24 mouse cellular contexts compared by ENCODE assay signal in the genomic region with DNA sequence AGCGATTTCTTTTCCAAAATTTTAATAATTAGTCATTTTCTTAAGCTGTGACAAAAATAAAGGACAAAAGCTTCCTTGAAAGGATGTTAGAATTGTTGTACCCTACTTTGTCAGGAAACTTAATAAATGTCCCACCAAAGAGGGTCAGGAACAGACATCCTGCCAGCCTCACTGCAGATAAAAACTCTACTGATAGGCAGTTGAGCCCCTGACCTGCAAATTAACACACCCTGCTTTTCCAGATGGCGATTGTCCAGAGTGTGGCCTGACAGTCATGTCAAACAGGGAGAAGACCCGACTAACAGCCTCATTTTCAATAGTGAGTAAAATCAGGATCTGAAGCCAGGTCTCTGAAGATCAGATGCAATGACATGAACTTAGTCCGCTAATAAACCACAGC.
A peak's percentile ranks its signal among the peaks of the same experiment; 100 is the strongest.
DNase-seq lines count a peak whose midpoint lies in the region; ATAC-seq and TF ChIP-seq lines count a peak whose summit lies in the region.
"Had no signal": no experiment of that assay in that cellular context is flagged by ENCODE, and none has a peak within 500 bp of the region (broad histone marks: within the 10 kb centered on the region; RNA-seq: fewer than 3 reads in every experiment).

No protein-coding gene starts in this region.

- H3K36me3 ChIP-seq in heart, embryonic 12.5 days, result no peaks in the 10 kb centered on the region
- H3K36me3 ChIP-seq in kidney, adult 2 months (ENCODE audit: control insufficient read depth, insufficient read depth, low read length), result no peaks in the 10 kb centered on the region
- no peaks in the 10 kb centered on the region for H3K36me3 ChIP-seq in liver, postnatal 0 days (replicated peaks; ENCODE audit: insufficient read depth, low read length)
- H3K36me3 ChIP-seq in liver, embryonic 11.5 days (ENCODE audit: control insufficient read depth, insufficient read depth, low read length), result no peaks in the 10 kb centered on the region
- H3K36me3 ChIP-seq: limb, embryonic 13.5 days; liver, embryonic 12.5 days had no signal

- DNase-seq in heart, postnatal 4 days, result no peak
- peak; percentile 25 for DNase-seq in kidney, adult 2 months
- DNase-seq in kidney, adult 18-20 months, result no peak
- DNase-seq in liver, postnatal 0 days, result no peak
- DNase-seq in liver, embryonic 11.5 days (ENCODE audit: low spot score), result no peak
- DNase-seq in frontal cortex, postnatal 25 days (ENCODE audit: low spot score in 2 of 2), result no peak
- DNase-seq: adrenal gland, postnatal 25 days; B cell, adult 2 months; cerebellum, adult 11-12 months; cerebellum, adult 9-11 months; lung, adult 18-20 months; lung, postnatal 14 days; midbrain, embryonic 14.5 days; thymus, adult 2 months; thymus, postnatal 4 days had no signal

- WGBS in heart, embryonic 12.5 days, result 26% methylated on average over 4 of the region's 4 CpGs
- WGBS in kidney, adult 2 months, result 48% methylated on average over 4 of the region's 4 CpGs
- WGBS in liver, postnatal 0 days (ENCODE audit: insufficient replicate concordance), result 54% methylated on average over 4 of the region's 4 CpGs
- WGBS in liver, embryonic 11.5 days, result 38% methylated on average over 4 of the region's 4 CpGs

- H3K27ac ChIP-seq in heart, embryonic 12.5 days (ENCODE audit: poor library complexity, severe bottlenecking), result peak overlapping the region; percentile 47; the same call in 1 of the 2 replicates
- H3K27ac ChIP-seq in kidney, adult 2 months (ENCODE audit: insufficient read depth, low read depth, low read length), result 0 out of 2 replicates have a peak overlapping the region, but pooled peaks have one; percentile 11
- H3K27ac ChIP-seq in liver, postnatal 0 days (ENCODE audit: low read depth), result no peak overlapping the region
- no peak overlapping the region for H3K27ac ChIP-seq in liver, embryonic 11.5 days (ENCODE audit: low read depth, low read length)
- H3K27ac ChIP-seq: hindbrain, embryonic 14.5 days; layer of hippocampus, adult 2 months; left cerebral cortex, adult 2 months; limb, embryonic 13.5 days; liver, embryonic 12.5 days had no signal

- H3K4me1 ChIP-seq in heart, embryonic 12.5 days (replicated peaks), result peaks cover 29% of the 10 kb centered on the region
- no peaks in the 10 kb centered on the region for H3K4me1 ChIP-seq in kidney, adult 2 months (ENCODE audit: control insufficient read depth, insufficient read depth, low read length)
- H3K4me1 ChIP-seq in liver, postnatal 0 days (ENCODE audit: insufficient read depth), result no peaks in the 10 kb centered on the region
- no peaks in the 10 kb centered on the region; the same call in 1 of the 2 replicates for H3K4me1 ChIP-seq in liver, embryonic 11.5 days (replicated peaks; ENCODE audit: control insufficient read depth, insufficient read depth, low read length)
- H3K4me1 ChIP-seq: limb, embryonic 13.5 days; liver, embryonic 12.5 days had no signal

- no peaks in the 10 kb centered on the region for H3K9me3 ChIP-seq in heart, embryonic 12.5 days (replicated peaks)
- H3K9me3 ChIP-seq in liver, postnatal 0 days (ENCODE audit: low read length), result no peaks in the 10 kb centered on the region
- no peaks in the 10 kb centered on the region for H3K9me3 ChIP-seq in liver, embryonic 11.5 days (ENCODE audit: control insufficient read depth, low read length)
- H3K9me3 ChIP-seq: limb, embryonic 13.5 days; liver, embryonic 12.5 days had no signal

- H3K27me3 ChIP-seq in heart, embryonic 12.5 days (replicated peaks), result no peaks in the 10 kb centered on the region
- no peaks in the 10 kb centered on the region for H3K27me3 ChIP-seq in kidney, adult 2 months (replicated peaks; ENCODE audit: control insufficient read depth, insufficient read depth, low read length)
- no peaks in the 10 kb centered on the region for H3K27me3 ChIP-seq in liver, postnatal 0 days (ENCODE audit: insufficient read depth, low read length)
- H3K27me3 ChIP-seq in liver, embryonic 11.5 days (replicated peaks; ENCODE audit: control insufficient read depth, insufficient read depth, low read length), result no peaks in the 10 kb centered on the region
- H3K27me3 ChIP-seq: limb, embryonic 13.5 days; liver, embryonic 12.5 days had no signal

- no peak overlapping the region for H3K4me3 ChIP-seq in heart, embryonic 12.5 days
- no peak overlapping the region for H3K4me3 ChIP-seq in kidney, adult 2 months (ENCODE audit: insufficient read depth, low read depth, low read length)
- no peak overlapping the region for H3K4me3 ChIP-seq in liver, postnatal 0 days (ENCODE audit: low read depth, low read length)
- no peak overlapping the region for H3K4me3 ChIP-seq in liver, embryonic 11.5 days (ENCODE audit: low read depth, low read length)
- H3K4me3 ChIP-seq: erythroblast, embryonic 14.5 days; layer of hippocampus, adult 2 months; left cerebral cortex, adult 2 months; limb, embryonic 13.5 days; liver, embryonic 12.5 days had no signal

- 0 out of 2 replicates have a peak, but pooled peaks have one; percentile 12 for TF ChIP-seq EP300 in liver, postnatal 0 days (IDR thresholded peaks at IDR 0.05; ENCODE audit: low read depth)

- H3K4me2 ChIP-seq in heart, embryonic 12.5 days, result no peak overlapping the region
- no peak overlapping the region for H3K4me2 ChIP-seq in liver, postnatal 0 days (ENCODE audit: low read depth, low read length)
- H3K4me2 ChIP-seq in liver, embryonic 11.5 days, result no peak overlapping the region
- H3K4me2 ChIP-seq: hindbrain, embryonic 14.5 days; limb, embryonic 13.5 days; liver, embryonic 12.5 days had no signal

- ATAC-seq in heart, embryonic 12.5 days (ENCODE audit: insufficient number of reproducible peaks, low FRiP score), result no peak
- no peak for ATAC-seq in liver, postnatal 0 days
- no peak for ATAC-seq in liver, embryonic 11.5 days (replicated peaks; ENCODE audit: low FRiP score)
- ATAC-seq: forebrain, embryonic 16.5 days; intestine, postnatal 0 days; liver, embryonic 12.5 days had no signal

- TF ChIP-seq POLR2A in kidney, adult 2 months (IDR thresholded peaks at IDR 0.05; ENCODE audit: low read depth, low read length), result no peak

- TF ChIP-seq CTCF in kidney, adult 2 months (conservative IDR thresholded peaks at IDR 0.05; ENCODE audit: insufficient read depth, insufficient read length, low read depth, low read length), result no peak
- no peak for TF ChIP-seq CTCF in liver, postnatal 0 days (IDR thresholded peaks at IDR 0.05; ENCODE audit: low read depth)

- H3K9ac ChIP-seq in heart, embryonic 12.5 days, result no peak overlapping the region
- H3K9ac ChIP-seq in liver, postnatal 0 days (replicated peaks), result no peak overlapping the region
- H3K9ac ChIP-seq in liver, embryonic 11.5 days (ENCODE audit: low read depth, low read length), result no peak overlapping the region
- H3K9ac ChIP-seq: hindbrain, embryonic 14.5 days; limb, embryonic 13.5 days; liver, embryonic 12.5 days had no signal

Comparison
In these comparisons a context has a peak if more than half of its experiments do, and no peak if none do; other contexts are left out.
1. H3K27ac ChIP-seq: peak in heart, embryonic 12.5 days (single experiment) and kidney, adult 2 months (single experiment); none in liver, postnatal 0 days (single experiment) and liver, embryonic 11.5 days (single experiment).